Mouse (Mus musculus) layer of hippocampus, postnatal 14 days (tissue): ENCODE measurements around the gene Ago3. TPM values are rescaled to one million over a fixed set of nuclear protein-coding genes. Genes with fewer than 3 reads are reported as not detected.
A peak's percentile ranks its signal among the peaks of the same experiment; 100 is the strongest.

ENCODE experiments used
- DNase-seq, 2 experiments: peaks; one replicate each; pipeline ENCODE4 v3.0.0; 2021 to 2022; ENCODE audit warnings: low spot score in 2 of 2, mixed read lengths in 1 of 2
- total RNA-seq, 2 experiments: library from RNA; stranded (reverse); gene quantifications; 2 replicates each; pipeline ENCODE4 v1.2.3; 2021

The Ago3 gene
- total RNA-seq, 2 experiments from 2014 or later: 35.7 to 37.6 TPM

- no peak for DNase-seq
Measured at GRCm38 (mm10) chr4:126313202-126313601, 116.2 kb downstream of the Ago3 start.

DNA sequence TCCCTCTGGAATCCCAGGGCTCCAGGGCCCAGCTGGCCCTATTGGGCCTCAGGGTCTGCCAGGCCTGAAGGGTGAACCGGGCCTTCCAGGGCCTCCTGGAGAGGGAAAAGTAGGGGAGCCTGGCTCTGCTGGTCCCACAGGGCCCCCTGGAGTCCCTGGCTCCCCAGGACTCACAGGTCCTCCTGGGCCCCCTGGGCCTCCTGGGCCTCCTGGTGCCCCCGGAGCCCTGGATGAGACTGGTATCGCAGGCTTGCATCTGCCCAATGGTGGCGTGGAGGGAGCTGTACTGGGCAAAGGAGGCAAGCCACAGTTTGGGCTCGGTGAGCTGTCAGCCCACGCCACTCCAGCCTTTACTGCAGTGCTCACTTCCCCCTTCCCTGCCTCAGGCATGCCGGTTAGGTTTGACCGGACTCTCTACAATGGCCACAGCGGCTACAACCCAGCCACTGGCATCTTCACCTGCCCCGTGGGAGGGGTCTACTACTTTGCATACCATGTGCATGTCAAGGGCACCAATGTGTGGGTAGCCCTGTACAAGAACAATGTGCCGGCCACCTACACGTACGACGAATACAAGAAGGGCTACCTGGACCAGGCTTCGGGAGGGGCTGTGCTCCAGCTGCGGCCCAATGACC lies 117.7 kb downstream of the Ago3 start:
- DNase-seq: no peak

GRCm38 (mm10) chr4:126310344-126310743 lies 119.0 kb downstream of the Ago3 start:
- DNase-seq: no peak

DNA sequence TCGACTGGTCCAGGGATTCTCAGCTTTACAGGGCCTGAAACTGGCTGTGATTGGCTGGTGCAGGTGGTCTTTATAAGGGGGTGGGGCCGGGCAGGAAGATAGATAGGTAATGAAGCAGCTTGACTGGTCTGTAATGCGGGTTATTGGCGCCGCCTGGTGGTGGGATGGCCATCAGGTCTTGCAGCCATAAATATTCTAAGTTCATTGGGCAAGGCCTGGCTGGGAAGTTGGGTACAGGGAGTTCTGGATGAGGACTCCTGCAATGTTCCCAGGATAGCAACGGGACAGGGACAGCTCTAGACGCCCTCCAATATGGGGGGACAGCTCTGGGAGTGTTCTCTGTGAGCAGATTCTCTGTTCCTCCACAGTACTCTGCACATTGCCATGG lies 119.4 kb downstream of the Ago3 start:
- DNase-seq: peak; percentile 83 to 91

- DNase-seq: peak; percentile 17 to 31
Measured at GRCm38 (mm10) chr4:126309211-126309921, 120.0 kb downstream of the Ago3 start.

DNA sequence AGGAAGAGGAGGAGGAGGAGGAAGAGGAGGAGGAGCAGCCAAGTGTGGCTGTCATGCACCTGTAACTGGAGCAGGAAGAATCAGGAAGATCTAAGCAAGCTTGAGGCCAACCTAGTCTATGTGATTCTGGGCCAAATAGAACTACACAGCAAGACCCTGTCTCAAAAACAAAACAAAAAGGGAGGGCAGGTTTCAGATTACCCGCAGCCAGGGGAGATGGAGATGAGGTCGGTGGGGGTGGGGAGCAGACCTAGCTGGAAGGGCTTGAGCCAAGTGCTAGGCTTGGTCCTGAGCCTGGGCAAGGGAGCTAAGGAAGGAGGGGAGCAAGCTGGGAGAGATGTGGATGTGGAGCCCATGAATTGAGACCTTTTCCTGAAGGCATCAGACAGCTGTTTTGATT lies 122.5 kb downstream of the Ago3 start:
- DNase-seq: no peak

GRCm38 (mm10) chr4:126306058-126306457 lies 123.3 kb downstream of the Ago3 start:
- no peak for DNase-seq

GRCm38 (mm10) chr4:126305428-126305827 lies 123.9 kb downstream of the Ago3 start:
- no peak for DNase-seq

- DNase-seq: no peak
Measured at GRCm38 (mm10) chr4:126303877-126304276, 125.5 kb downstream of the Ago3 start.

DNA sequence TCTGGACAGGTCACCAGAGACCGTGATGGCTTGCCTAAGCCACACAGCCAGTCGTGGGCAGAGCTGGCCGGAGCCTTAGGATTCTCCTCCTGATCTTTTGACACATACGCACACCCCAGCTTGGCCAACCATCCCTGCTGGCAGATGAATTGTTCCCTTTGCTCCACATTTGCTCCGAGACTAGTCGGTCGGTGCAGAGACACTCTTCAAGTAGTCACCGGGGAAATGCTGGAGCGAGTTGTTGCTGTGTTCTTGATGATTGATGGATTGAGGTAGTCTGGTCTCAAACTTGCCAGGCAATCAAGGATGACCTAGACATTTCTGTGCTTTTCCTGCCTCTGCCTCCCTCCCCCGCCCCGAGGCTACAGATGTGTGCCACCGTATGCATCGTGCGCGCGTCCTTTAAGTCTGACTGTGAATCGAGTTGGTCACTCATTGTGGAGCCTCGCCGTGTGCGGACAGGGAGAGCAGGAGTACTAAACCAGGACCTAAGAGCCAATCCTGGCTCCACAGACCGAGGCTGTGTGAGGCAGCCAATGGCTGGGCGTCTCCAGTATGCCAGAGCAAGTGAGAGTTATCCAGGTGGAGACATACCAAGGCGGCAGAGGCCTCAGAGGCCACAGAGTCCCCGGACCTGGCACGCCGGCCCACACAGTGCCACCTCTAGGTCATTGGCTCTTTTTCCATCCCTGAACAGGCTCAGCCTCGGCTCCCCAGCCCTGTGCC lies 127.6 kb downstream of the Ago3 start:
- no peak for DNase-seq

GRCm38 (mm10) chr4:126300916-126301583 lies 128.3 kb downstream of the Ago3 start:
- no peak for DNase-seq

DNA sequence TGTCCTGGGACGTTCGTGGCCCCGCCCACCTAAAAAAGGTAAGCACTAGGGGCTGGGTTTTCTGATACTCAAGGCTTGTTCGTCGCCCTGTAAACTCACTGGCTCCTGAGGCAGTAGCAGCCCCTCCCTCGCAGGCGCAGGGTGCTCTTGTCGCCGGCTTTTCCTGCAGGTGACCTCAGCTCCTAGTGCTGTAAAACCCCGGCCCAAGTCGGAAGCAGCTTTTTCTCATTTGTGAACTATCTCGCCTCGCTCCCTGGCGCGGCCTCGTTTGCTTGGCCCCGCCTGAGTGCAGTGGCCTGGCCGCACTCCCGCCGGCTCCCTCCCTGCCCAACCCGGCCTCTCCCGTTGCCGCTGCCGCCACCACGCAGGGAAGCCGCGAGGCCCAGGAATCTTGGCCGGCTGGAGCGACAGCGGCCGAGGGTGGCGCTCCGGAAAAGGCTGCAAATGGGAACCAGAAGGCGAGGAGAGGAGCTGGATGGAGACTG lies 132.7 kb downstream of the Ago3 start:
- peak in 1 of 2 experiments; percentile 26 for DNase-seq

DNA sequence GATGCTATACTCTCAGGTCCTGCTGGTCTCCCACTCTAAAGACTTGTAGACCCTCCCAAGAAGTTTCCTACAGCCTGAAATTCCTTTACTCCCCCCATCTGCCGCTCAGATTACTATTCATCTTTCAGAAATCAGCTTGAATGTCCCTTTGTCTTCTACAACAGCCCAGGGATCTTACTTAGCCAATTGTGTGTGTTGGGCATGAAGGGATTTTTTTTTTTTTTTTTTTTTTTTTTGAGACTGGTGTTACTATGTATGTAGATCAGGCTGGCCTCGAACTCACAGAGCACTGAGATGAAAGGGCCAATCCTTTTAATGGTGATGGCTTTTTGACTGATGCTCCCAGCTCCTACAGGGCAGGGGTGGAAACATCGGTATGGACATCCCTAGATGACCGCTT lies 133.4 kb downstream of the Ago3 start:
- no peak for DNase-seq

- no peak for DNase-seq
Measured at GRCm38 (mm10) chr4:126295152-126295551, 134.2 kb downstream of the Ago3 start.

DNA sequence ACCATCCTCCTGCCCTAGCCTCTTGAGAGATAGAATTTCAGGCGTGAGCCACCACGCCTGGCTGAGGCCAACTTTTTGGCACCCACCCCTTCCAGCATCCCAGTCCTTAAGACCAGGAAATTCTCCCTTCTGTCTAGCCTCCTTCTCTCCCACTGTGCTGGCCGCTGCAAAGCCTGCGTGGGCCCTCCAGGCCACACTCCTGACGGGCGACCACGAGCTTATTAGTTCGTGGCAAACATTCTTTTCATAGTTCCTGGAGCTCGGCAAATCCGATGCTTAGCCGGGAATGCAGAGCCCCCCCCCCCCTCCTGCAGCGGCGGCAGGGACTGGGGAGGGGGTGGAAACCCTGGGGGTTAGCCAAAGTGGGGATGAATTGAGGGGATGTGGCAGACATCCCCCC lies 138.2 kb downstream of the Ago3 start:
- DNase-seq: no peak

- no peak for DNase-seq
Measured at GRCm38 (mm10) chr4:126290314-126290713, 139.0 kb downstream of the Ago3 start.

DNA sequence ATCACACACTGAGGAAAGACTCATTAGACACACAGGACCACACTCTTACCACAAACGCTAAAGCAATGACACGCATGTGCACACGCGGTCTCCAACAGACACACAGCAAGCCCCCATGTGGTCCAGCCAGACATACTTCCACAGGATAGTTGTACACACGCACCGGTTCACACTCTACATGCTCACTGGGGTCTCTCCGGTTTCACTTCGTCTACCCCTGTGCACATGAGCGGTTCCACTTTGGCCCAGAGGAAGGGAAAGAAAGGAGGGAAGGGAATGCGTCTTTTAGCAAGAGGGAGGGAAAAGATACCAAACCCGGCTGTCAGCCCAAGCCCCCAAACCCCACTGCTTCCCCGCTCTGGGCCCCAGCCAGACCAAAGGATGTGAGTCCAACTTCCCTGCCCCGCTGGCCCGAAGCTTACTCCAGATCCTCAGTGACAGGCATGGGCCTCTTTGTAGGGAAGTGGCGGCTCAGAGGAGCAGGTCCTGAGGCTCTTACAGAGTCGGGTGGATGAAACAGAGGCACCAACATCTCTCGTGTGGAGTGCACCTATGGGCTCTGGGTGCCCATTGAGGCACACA lies 141.2 kb downstream of the Ago3 start:
- no peak for DNase-seq

DNA sequence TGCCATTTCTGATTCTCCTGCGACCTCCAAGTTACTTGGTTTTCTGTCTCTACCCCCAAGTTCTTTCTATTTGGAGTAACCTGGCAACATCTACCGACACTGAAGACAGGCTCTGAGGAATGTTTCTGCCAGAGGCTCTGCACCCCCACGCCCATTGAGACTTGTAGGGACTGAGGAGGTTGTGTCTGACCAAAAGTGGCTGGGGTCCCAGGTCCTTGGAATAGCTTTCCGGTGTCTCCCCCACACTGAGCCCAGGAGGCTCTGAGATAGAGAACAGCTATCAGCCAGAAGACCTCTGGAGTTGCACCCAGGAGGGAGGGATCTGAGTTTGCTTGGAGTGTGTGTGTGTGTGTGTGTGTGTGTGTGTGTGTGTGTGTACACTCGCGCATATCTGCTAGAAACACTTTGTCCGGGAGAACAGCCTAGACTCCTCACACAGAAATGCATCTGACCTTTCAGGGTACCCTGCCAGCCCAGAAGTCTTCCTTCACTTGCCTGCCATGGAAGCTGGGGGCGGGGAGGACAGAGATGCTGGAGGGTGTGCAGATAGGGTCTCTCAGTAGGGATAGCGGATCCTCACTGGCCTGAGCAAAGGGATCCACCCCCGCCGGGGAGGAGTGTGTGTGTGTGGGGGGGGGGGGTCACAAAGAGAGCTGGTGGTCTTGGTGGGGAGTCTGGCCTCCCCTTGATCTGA lies 141.9 kb downstream of the Ago3 start:
- no peak for DNase-seq

DNA sequence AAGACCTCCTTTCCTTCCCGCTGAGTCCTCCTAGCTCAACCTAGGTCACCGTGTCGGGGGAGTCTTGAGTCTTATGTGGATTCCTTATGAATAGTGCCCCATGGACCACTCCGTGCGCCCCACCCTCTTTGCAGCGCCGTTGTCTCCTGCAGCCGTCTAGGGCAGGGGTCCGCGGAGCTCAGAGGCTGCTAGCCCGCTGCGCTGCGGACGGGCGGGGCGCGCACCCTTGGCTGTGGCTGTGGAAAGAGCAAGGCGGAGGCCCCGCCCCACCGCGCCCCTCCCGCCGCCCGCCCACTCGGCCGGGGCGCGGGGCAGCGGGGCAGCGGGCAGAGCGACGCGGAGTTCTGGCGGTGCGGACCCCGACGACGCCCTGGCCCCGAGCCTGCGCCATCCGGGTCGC lies 142.9 kb downstream of the Ago3 start, which contains the start of gene Col8a2:
Gene Col8a2 (plus strand): TSS at position 302 of the 400 bp plus-strand sequence.
- DNase-seq: no peak

DNA sequence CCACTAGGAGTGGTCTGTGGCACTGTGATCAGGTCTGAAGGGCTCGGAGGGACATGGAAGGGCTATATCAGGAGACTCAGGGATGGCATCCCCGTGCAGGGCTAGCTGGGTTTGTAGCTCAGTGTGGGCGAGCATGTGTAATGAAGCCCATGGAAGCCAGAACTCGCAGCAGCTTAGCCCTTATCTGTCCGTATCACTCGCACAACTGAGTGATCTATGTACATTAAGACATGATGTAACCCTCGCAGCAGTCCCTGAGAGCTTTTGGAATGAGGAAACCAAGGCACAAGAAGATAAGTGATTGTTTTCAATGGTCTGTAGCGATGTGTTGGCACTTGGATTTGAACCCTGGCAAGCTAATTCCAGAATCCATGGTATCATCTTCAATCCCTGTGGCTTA lies 145.8 kb downstream of the Ago3 start:
- no peak for DNase-seq

DNA sequence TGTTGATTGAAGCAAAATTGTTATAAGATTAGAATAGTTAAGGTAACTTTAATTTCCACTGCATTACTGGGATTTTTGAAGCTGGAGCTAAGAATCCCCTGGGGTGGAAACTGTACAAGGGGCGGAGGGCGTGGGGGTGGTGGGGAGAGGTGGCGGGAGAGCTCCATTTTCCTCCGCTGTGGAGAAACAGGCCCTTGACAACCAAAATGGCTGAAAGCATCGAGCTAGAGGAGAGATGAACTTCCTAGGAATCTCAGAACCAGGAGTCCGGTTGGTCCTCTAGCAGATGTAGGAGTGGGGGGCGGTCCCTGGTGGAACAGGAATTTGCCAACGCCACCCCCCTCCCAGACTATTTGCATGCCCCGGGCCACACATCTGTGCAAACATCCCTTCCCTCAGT lies 147.7 kb downstream of the Ago3 start:
- no peak for DNase-seq
